Mouse (Mus musculus) right cerebral cortex, postnatal 25 days (tissue): ENCODE measurements around the gene Tmem200c.

Experiments
- DNase-seq: peaks from one replicate; pipeline ENCODE4 v3.0.0; 2022

The Tmem200c gene

GRCm38 (mm10) chr17:68826323-68826722, at the start of gene Tmem200c:
Gene Tmem200c, plus strand, starts transcription at chr17:68826623.
- DNase-seq, result no peak

GRCm38 (mm10) chr17:68793741-68794140, 32.7 kb upstream of the Tmem200c start:
- DNase-seq, result no peak

- no peak for DNase-seq
Measured at GRCm38 (mm10) chr17:68836655-68837012, 10.2 kb downstream of the Tmem200c start.

- peak; percentile 72 for DNase-seq
Measured at GRCm38 (mm10) chr17:68837013-68837858, 10.8 kb downstream of the Tmem200c start.

GRCm38 (mm10) chr17:68837859-68838194, 11.4 kb downstream of the Tmem200c start:
- DNase-seq, result no peak

- DNase-seq, result no peak
Measured at GRCm38 (mm10) chr17:68839888-68840571, 13.6 kb downstream of the Tmem200c start.

GRCm38 (mm10) chr17:68840572-68840939, 14.1 kb downstream of the Tmem200c start:
- DNase-seq, result peak; percentile 11

- DNase-seq, result peak; percentile 57
Measured at GRCm38 (mm10) chr17:68841097-68841891, 14.9 kb downstream of the Tmem200c start.

- DNase-seq, result no peak
Measured at GRCm38 (mm10) chr17:68841892-68842252, 15.4 kb downstream of the Tmem200c start.

- DNase-seq, result no peak
Measured at GRCm38 (mm10) chr17:68845931-68846330, 19.5 kb downstream of the Tmem200c start.

- DNase-seq, result no peak
Measured at GRCm38 (mm10) chr17:68848739-68849138, 22.3 kb downstream of the Tmem200c start.

- DNase-seq, result no peak
Measured at GRCm38 (mm10) chr17:68852171-68852966, 25.9 kb downstream of the Tmem200c start.

GRCm38 (mm10) chr17:68864175-68864574, 37.8 kb downstream of the Tmem200c start:
- no peak for DNase-seq

GRCm38 (mm10) chr17:68868439-68868838, 42.0 kb downstream of the Tmem200c start:
- DNase-seq, result no peak

GRCm38 (mm10) chr17:68874021-68874420, 47.6 kb downstream of the Tmem200c start:
- no peak for DNase-seq

- DNase-seq, result no peak
Measured at GRCm38 (mm10) chr17:68875251-68875650, 48.8 kb downstream of the Tmem200c start.

- DNase-seq, result no peak
Measured at GRCm38 (mm10) chr17:68875917-68876495, 49.6 kb downstream of the Tmem200c start.

- DNase-seq, result peak; percentile 54
Measured at GRCm38 (mm10) chr17:68881725-68882524, 55.5 kb downstream of the Tmem200c start.

- DNase-seq, result no peak
Measured at GRCm38 (mm10) chr17:68883474-68884083, 57.2 kb downstream of the Tmem200c start.

- no peak for DNase-seq
Measured at GRCm38 (mm10) chr17:68890672-68891071, 64.2 kb downstream of the Tmem200c start.
